Mouse (Mus musculus) yolk sac, embryonic 10.5 days (tissue): ENCODE results near the gene Galnt14.

ENCODE experiments used
- DNase-seq: peaks from one replicate; pipeline ENCODE4 v3.0.0-alpha.2; 2017; ENCODE audit warnings: low spot score

Gene Galnt14

DNA sequence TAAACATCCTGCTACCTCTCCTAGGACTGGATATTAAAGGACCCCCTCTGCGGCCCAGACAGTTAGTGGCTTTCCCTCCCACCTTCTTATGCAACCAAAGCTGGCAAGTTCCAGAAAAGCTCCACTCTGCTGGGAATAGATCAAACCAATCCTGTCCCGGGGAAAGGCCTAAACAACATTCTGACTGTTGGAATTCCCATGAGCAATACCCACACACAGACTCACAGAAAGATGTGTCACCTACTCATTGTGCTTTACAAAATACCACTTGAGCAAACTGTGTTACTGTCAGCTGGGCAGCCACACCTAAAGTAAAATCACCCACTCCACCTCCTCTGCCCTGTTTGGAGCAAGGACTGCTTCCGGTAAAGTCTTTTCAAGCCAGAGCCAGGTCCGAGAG, 207.6 kb downstream of the Galnt14 start:
- DNase-seq = no peak

DNA sequence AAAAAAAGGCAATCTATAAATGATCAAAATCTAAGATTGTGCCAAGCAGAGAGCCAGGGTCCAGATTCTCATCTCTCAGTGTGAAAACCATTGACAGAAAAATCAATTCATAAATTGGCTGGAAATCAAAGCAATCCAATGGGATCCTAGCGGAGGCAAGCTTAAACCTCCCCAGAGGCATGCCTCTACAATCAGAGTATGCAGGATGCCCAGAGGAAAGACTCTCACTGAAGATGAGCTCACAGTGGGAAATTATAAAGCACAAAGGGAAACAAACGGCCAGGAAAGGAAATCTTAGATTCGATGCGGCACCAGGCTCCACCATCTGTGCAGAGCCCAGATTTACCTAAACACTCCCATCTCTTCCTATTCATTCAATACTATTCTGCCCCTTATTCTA, 220.7 kb downstream of the Galnt14 start:
- no peak for DNase-seq

DNA sequence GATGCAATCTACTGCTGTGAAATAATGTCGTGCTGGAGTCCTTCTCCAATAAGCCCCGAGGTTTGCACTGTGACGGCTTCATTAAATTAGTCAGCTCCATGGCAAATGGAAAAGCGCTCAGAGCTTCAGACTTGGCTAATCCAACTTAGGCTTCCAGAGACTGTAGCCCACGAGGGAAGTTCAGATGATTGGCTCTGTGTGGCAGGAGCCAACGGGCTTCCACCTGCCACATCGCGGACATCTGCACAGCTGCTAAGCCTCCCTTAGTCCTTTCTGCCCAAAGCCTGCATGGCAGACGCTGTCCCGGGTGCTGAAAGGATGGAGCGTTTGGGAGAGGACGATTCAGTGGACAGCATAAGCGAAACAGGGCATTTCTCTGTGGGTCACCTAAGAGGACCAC, 222.5 kb downstream of the Galnt14 start:
- peak; percentile 21 for DNase-seq

DNA sequence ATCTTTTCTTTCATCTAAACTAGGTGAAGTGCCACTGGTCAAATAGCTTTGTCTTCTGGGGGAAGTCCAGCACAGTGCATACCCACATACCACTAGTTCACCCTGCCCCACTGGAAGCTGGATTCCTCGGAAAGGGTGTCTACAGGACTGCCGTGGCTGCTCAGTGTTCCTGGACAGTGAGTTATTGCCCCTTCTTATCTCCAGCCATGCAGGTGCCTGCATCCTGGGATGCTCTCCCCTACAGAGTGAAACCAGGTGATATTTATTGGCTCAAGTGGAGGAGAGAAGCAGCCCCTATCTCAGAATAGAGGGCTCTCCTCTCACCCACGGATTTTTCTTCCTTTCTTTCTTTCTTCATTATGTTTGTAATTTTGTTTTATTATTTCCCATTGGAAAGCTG, 222.9 kb downstream of the Galnt14 start:
- no peak for DNase-seq

DNA sequence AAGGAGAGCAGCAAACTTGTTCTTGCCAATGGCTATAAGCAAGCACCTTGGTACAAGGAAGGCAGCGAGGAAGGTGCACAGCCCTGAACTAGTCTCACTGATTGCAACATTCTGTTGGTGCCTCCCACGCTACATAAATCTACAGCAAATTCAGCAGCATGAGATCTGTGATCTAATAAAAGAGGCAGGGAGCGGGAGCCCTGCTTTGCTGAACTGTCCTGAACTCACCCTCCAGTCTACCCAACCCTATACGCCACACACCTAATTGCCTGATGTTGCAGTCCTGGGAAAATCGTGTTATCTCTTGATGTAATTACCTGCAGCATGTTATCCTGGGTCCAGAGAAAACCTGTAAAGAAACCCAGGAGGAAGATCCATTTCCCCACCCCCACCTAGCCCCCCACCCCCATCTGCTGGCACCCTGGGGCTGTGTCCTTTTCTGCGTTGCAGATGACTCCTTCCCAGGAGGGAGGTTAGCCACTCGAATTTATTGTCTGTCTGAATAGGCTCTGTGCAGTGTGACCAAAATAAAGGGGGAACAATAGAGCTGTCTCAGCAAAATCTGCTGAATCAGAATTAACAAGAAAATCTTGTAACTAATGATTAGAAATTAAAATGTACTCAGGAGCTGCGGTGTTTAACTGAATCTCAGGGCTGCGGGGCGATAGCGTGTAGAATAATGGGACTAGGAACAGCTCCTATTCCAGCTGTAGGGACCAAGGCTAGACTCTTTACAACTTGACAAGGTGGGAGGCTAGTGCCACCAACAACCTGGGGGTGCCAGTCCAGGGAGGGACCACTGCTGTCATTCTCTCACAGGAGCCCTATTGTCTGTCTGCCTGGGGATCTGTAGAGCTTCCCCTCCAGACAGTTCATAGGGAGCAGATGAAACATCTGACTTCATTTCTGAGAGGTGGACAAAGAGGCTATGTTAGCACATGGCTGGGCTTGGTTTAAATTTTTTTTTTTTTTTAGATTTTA, 232.9 kb downstream of the Galnt14 start:
- no peak for DNase-seq

DNA sequence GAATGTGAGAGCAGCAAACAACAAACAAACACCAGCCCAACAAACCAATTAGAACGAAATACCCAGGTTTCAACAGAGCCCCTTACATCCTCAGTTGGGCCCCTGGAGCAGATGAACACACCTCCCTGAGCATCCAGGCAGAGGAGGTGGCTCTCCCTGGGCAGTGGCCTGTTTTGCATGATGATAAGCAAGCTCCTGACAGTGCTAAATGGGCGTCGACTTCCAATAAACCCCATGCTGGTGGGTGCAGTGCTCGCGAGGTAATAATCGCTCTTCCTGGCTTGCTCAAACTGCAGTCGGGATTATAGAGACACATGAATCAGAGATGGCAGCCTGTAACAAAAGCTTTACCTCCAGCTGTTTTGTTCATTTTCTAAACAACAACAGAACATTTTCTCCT, 235.9 kb downstream of the Galnt14 start:
- no peak for DNase-seq

DNA sequence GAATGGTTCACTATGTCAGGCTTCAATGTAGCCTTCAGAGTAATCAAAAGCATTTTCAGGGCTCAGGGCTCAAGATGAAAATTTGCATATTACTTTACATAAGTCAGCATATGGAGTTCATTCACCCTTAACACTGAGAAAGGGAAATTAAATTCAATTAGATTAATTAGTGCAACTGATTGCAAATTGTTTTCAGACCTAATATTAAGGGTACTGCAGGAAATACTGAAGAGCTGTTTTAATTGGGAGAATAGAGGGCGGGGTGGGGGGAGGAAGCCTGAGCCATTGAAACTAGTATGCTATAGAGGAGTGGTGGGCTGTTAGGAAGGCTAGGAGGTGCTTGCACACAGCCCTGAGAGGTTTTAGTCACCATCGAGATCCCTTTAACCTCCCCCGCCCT, 237.2 kb downstream of the Galnt14 start:
- no peak for DNase-seq

DNA sequence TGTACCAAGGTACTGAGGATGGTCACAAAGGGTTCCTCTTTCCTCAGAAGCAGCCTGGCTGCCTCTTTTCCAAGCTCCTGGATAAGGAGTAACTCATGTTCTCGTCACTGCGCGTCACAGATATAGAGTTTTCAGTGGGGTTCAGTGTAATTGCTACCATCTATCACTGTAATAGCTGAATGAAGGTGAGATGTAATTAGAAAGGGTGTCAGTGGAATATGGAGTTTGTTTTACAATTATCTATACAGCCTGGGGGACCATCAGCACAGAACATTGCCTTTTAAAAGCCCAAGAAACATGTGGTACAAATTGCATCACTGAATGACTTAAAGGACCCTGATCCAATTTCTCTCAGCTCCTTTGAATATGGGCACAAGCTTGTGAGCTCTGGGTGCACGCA, 249.4 kb downstream of the Galnt14 start:
- DNase-seq = no peak

DNA sequence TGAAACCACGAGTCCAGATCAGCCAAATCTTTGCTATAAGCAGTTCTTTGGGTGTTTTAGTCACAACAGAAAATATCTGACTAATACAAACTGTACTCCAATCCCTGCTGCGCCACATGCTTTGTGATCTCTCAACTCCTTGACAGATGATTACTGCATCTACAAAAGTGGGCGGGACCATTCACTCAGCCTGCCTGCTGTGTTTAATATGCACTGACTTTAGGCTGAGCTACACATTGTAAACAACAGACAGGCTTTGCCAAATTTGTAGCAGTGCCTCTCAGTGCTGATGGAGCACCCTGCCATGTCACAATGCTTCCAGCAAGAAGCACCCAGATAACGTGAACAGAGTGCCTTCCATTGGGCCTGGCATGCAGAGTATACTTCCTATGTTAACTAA, 251.5 kb downstream of the Galnt14 start:
- DNase-seq = no peak

DNA sequence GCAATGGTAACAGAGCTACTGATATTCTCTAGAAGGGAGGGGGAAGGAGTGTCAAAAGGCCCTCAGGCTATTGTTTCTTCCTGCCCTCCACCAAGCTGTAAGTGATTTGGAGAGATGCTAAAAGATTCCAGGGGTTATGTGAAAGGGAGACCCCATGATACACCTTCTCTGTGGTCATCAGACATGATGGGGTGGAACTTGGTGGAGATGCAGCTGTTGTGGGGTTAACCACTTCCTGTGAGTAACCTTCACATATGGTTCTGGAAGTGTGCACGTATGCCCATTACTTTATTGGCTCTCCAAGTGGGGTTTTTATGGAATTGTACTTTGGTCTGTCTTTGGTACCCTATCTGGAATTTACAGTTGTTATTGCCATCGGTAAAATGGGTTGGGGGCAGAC, 253.7 kb downstream of the Galnt14 start:
- DNase-seq = no peak

DNA sequence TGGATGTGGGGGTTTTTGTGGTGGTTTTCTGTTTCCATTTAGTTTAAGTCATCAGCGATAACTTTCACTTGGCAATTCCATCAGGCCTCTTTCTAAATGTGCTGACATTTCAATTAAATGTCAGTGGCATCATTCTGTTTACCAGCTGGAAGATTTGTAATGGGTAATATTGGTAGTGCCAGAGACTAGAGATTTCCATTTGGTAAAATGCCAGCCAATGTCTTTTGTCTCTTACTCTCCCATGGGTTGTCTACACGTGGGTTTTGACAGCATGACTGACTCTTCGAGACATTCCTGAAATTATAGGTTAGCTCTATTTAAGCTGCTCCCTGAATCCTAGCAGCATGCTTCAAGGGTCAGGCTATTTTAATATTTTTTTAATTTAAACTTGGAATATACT, 256.6 kb downstream of the Galnt14 start:
- no peak for DNase-seq

DNA sequence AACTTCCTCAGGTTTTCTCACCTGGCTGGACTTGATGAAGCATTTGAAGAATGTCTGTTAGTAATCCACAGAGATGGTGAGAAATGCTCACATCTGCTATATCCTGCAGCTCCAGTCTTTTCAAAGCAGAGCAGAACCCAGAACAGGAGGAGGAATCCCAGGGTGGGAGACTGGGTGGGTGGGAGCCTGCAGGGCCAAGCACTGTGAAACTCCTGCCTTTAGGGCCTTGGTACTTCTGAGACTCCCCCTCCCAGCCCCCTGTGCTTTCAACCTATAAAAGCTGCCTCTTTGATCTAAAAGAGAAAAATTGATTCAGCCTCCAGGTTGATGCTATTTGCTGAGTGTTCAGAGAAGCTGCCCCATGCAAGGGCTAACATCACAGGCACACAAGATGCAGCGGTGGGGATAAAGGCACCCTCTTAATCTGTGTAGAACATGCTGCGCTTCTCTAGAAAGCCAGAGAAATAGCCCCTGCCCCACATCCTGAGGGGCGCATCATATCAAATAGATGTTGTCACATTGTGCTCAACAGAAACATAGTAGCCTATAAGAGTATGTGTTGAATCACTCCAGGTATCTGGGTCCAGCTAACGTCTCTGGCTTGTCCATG, 258.0 kb downstream of the Galnt14 start:
- no peak for DNase-seq

DNA sequence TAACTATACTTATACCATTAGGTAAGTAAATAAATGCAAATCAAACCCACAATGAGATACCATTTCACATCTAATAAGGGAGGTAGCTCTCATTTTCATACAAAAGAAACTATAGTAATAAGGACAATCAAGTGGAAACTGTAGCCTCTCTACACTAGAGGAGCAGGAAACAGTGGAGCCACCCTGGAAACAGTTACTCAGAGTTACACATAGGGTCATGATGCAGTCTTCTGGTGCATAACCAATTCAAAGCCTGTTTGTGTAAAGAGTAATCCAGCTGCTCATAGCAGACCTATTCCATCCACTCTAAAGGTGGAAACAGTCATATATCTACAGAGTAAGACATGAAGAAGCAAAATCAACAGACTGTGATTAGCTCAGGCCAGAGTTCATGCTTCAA, 261.1 kb downstream of the Galnt14 start:
- DNase-seq = no peak
